Mouse (Mus musculus): ENCODE measurements around the gene Phtf2.

- no peak for TF ChIP-seq CTCF (IDR thresholded peaks at IDR 0.05; ENCODE audit: borderline replicate concordance, extremely low read depth, insufficient read depth, insufficient read length)
- TF ChIP-seq POLR2A (IDR thresholded peaks at IDR 0.05; ENCODE audit: borderline replicate concordance, extremely low read depth, insufficient read depth, insufficient read length, poor library complexity, severe bottlenecking) = no peak
These were observed 66.8 kb downstream of the Phtf2 start for GRCm38 (mm10) chr5:20815094-20815493.

All from brain, embryonic 14.5 days (tissue).